Mouse (Mus musculus): ENCODE results near the gene Sptan1.
A peak's percentile ranks its signal among the peaks of the same experiment; 100 is the strongest.
"Not testable (repeated sequence)": the region's sequence is repeated elsewhere in the genome, so short reads cannot be mapped to it uniquely, and the experiment has no call there.

The Sptan1 gene

DNA sequence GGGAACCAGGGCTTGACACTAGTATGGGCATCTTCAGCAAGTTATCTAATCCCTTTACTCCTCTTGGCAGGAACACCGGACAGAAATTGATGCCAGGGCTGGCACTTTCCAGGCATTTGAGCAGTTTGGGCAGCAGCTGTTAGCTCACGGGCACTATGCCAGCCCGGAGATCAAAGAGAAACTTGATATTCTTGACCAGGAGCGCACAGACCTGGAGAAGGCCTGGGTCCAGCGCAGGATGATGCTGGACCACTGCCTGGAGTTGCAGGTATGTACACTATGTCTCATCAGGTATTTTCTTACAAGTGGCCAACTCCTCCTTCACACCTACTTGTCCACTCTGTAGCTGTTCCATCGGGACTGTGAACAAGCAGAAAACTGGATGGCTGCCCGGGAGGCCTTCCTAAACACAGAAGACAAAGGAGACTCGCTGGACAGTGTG, 45.5 kb downstream of the Sptan1 start:
- DNase-seq, result no peak

DNA sequence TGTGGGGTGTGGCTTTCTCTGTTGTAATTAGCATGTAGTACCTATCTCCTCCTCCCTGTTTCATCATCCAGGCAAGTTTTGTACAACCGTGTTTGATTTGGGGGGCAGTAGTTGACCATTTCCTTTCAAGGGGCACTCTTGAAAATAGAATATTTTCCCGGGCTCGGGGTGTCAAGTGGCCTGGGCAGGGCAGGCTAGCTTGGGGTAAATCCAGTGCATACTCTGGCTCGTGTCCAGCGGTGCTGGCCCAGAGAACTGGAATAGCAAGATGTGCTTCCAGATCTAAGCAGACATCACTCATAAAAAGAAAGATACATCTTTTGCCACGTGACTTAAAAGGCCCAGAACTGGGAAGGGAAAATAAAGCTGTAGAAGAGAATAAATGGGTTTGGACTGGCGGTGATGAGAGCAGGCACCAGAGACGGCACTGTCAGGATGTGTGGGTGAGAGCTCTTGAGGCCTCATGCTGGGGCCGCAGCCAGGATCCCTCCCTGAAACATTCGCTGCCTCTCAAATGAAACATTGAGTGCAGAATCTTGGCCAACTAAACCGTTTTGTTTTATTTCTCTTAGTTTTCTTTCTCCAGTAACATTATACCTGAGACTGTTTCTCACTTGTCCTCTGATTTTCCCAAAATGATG, 49.1 kb downstream of the Sptan1 start:
- no peak for DNase-seq

GRCm38 (mm10) chr2:30025454-30025853, 60.1 kb downstream of the Sptan1 start:
- DNase-seq, result no peak

DNA sequence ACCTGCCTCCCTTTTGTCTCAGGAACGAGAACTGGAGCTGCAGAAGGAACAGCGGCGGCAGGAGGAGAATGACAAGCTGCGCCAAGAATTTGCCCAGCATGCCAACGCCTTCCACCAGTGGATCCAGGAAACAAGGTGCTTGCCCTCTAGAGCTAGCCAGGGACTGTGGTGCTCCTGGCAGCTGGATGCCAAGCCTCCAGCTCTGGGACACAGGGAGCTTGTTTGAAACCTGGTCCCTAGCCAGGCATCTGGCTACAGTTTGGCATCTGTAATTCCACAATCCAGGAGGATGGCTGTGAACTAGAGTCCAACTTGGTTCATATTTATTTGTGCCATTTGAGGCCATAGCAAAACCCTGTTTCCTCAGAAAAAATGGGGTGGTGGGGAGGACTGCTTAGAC, 61.6 kb downstream of the Sptan1 start:
- no peak for DNase-seq

GRCm38 (mm10) chr2:30032244-30032846, 67.0 kb downstream of the Sptan1 start:
- peak; percentile 33 to 37 for DNase-seq

- DNase-seq, result no peak
Observed at GRCm38 (mm10) chr2:30032957-30033356, 67.6 kb downstream of the Sptan1 start.

DNA sequence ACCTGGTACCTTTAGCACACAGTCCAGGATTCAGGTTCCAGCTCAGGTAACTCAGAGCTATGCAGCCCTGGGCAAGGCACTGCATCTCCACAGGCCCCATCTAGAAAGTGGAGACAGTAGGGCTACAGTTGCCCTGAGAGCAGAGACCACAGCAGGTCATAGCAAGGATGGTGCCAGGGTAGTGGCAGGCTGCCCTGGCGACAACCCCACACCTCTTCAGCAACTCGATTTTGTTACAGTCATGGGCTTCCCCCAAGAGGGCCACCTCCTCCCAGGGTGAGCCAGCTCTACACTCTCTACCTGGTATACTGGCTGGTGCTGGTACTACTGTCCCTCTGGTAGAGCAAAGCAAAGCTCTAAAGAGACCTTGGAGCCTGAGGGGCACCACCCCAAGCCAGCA, 72.4 kb downstream of the Sptan1 start:
- no peak for DNase-seq

DNA sequence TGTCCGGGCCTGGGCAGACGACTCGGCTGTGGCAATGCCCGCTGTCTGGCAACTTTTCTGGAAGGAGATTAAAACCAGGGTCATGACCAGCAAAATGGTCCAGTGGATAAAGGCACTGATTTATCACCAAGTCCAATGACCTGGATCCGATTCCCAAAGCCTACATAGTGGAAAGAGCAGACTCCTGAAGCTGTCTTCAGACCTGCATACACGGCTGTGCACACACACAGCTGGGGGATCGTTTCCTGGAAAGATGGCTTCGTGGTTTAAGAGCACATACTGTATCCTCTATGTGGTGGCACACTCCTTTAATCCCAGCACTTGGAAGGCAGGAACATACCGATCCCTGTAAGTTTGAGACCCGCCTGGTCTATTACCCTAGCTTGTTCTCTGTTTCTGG, 73.0 kb downstream of the Sptan1 start:
- no peak for DNase-seq

DNA sequence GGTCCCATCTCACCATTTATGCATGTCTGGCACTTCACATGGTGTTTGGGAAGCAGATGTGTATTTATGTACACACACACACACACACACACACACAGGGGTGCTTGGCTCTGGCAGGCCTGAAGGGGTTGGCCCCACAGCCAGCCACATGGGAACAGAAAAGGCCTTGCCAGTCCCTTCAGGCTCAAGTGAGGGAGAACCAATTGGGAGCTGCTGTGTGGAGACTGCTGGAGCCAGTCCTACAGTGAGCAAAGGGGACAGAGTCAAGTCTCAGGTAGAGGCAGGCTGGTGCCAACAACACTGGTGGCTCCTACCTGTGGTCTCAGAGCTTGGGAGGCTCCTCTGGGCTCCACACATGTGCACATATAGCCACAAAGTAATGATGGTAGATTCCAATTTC, 74.3 kb downstream of the Sptan1 start:
- DNase-seq, result no peak

- DNase-seq, result peak; percentile 86
Observed at GRCm38 (mm10) chr2:30042445-30042844, 77.1 kb downstream of the Sptan1 start.

- DNase-seq, result no peak
Observed at GRCm38 (mm10) chr2:30044550-30044949, 79.2 kb downstream of the Sptan1 start.

- no peak for DNase-seq
Observed at GRCm38 (mm10) chr2:30047127-30047526, 81.8 kb downstream of the Sptan1 start.

DNA sequence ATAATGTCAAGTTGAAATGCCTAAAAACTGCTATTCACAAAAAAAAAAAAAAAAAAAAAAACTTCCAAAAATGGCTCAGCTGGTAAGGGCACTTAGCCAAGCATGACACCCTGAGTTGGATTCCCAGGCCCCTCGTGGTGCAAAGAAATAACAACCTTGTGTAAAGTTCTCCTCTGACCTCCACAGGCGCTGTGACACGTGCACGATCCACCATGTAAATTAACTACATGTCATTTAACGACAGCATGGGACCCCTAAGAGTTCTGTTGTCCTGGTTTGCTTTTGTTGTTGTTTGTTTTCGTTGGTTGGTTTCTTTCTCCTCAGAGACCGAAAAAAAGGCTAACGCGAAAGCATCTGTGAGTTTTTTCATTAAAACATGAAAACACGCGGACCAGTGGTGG, 82.7 kb downstream of the Sptan1 start:
- DNase-seq, result peak; percentile 41 to 46

DNA sequence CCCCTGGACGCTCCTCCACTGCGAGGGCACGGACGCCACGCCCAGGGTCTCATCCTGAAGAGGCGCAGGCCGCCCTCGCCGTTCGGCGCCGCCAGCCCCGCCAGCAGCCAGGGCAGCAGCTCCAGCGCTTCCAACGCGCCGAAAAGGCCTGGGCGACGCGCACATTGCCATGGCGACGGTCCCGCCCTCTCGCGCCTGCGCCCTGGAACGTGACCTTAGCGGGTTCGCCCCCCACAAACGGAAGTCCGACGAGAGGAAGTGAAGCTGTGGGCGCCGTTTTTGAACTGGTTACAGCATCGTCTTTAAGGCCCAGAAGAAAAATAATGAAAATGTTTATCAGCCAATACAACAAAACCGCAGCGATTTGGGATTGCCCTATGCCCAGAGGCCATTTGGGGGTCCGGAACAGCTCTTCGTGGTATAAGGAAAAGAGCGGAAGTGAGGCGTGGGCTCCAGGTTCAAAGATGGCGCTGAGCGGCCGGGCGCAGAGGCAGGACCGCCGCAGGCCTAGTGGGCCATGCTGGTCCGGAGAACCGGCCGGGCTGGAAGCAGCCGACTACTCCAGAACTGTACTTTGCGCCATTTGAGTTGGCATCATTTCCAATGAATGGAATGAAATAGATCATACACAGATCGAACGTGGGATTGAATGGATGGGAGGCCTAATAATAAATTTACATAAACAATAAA, 83.5 kb downstream of the Sptan1 start, which contains the start of gene Wdr34:
Gene Wdr34 (minus strand): TSS at position 183 of the 690 bp plus-strand sequence.
- DNase-seq, result peak; percentile 98

DNA sequence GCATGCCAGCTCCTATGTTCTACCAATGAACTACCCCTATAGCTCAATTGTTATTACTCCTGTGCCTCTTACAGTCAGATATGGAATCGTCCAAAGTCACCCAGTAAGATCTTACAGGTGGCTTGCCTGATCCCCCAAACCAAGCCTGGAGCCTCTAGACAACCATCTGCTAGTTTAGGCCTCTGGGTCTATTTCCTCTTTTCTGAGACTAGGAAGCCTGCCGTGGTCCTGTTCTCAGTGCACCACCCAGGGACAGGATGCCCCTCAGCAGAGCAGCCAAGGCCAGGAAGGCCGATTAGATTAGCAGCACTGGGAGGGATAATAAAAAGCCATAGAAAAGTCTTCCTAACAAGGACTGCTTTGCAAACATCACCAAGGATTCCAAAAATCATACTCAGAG, 84.5 kb downstream of the Sptan1 start:
- no peak for DNase-seq

- DNase-seq, result no peak
Observed at GRCm38 (mm10) chr2:30051992-30052761, 86.8 kb downstream of the Sptan1 start.

- DNase-seq, result not testable (repeated sequence)
Observed at GRCm38 (mm10) chr2:30055310-30055709, 90.0 kb downstream of the Sptan1 start.

DNA sequence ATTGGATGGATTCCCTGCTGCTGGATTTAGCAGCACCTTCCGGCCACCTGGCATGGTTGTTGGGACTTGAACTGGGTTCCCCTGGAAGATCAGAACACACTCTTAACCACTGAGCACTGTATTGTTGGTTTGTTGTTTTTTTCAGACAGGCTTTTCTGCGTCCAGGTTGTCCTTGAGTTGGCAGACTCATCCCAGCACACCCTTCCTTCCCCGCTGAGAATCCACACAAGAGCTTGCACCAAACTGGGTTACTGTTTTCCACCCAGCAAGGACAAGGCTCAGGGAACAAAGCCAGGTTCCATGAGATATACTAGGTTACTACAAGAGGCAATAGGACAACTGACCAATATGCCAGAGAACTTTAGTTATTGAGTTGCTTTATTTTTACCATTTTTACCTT, 91.4 kb downstream of the Sptan1 start:
- DNase-seq, result no peak

DNA sequence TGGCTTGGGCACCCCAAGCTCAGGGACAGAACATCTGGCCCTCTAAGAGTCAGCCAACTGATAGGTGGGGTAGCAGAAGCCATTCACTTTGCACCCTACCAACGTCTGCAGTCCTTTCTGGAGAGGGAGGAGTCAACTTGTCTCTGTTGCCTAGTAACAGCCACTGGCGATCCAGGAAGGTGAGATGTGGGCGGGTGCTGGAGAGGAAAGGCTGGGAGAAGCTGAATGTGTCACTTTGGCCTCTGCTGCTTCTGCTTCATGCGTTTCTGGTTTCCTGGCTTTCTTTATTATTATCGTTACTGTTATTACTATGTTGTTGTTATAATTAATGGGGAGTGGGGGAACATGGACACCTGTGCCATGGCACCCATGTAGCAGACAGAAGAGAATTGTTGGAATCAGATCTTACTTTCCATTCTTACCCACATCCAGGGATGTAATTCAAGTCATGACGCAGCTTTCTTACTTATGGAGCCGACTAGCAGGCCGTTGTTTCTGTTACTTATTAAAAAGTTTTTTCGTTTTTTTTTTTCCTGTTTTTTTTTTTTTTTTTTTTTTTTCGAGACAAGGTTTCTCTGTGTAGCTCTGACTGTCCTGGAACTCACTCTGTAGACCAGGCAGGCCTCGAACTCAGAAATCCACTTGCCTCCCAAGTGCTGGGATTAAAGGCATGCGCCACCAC, 92.0 kb downstream of the Sptan1 start, which contains the start of gene Set:
Gene Set (plus strand): TSS at position 156 of the 682 bp plus-strand sequence.
- no peak for DNase-seq

DNA sequence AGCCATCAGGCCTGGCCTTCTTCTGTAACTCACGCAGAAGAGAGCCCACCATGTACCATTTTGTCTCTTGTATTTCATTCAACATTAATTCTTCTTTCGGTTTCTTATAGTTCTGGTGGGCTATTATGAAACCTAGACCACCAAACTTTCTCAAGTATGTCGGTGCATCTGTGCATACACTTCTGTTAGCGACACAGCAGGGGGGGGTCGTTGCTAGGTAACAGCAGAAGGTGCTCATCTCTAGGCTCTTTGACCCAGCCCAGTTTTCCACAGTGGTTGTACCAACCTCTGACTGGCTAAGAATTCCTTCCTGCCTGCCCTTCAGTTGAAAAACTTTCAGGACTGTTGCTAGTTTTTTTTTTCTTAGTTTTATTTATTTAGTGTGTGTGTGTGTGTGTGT, 93.1 kb downstream of the Sptan1 start:
- no peak for DNase-seq

DNA sequence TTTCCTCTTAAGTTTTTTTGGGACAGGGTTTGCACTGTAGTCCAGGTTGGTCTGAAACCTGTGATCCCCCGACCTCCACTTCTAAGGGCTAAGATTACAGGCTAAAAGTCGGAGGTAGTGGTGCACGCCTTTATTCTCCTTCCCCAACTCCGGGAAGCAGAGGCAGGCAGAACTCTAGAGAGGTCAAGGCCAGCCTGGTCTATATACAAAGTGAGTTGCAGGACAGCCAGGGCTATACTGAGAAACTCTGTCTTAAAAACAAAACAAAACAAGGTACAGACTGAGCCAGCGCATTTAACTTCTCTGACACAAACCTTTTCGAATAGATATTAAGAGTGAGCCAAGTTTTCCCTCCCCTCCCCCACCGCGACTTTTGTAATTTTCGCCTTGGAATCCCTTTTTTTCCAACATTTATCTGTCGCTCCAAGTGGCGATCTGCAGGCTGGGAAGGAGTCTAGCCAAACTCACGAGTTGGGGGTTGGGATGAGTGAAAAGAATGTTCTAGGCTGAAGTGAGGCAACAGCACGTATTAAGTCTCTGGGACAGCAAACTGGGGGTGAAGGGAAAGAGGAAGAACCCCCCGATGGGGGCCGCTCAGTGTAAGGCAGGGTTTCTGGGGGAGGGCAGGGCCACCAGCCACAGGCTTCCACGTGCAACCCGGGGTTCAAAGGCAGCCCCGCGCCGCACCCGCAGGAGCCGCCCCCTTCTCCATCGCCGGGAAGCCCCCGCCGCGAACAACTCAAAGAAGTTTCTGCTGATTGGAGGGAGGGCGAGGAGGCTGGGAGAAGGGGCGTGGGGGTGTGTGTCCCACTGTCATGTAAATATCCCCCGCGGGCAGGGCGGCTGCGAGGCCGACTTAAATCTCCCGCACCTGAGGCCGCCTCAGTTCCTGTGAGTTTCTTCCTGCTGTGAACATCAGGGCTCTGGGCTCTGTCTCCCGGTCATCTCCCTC, 96.1 kb downstream of the Sptan1 start:
- peak; percentile 55 to 57 for DNase-seq

Data from B cell, adult 2 months (primary cell).